Mouse (Mus musculus) spleen, postnatal 36 days (tissue): ENCODE data around the gene Fam241b.

Experiments
- DNase-seq, 2 experiments: peaks; one replicate each; pipeline ENCODE4 v3.0.0; 2022; ENCODE audit warnings: low spot score in 2 of 2, mixed read lengths in 1 of 2

Gene Fam241b

DNA sequence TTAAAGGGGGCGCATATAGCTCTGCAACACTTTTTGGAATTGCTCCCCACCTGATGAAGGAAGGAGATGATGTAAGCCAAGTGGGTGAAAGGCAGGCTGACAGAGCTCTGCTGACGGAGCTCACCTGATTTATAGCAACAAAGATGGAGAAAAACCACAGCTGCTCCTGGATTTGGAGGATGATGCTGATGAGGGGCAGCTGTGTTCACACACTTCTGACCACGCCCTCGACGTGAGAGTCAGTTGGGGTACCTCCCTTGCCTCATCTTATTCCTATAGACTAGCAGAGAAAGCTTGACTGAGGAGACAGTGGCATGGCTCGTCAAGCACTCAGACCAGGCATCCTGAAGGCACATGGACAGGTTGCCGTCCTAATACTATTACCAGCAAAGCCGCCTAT is at the start of gene Fam241b:
Gene Fam241b (minus strand): TSS at position 101 of the 400 bp plus-strand sequence.
- DNase-seq: no peak

- no peak for DNase-seq
Measured at GRCm38 (mm10) chr10:62192701-62193157, 49.0 kb upstream of the Fam241b start.

DNA sequence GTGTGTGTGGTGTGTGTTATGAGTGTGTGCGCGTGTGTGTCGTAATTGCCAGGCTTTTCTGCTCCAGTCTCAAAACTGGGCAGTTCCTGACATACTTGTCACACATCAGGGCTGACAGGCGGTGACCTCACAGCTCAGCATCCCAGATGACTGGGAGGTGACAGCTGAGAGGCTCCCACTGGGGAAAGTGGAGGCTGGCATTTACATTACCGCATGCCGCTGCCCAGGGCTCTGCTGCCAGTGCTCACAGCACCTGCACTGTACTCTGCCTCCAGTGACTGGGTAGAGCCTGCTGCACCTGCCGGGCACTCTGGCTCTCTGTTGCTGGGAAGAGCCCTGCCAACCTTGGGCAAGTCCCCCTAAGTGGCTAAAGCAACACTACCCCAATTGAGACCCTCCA is 47.1 kb upstream of the Fam241b start:
- DNase-seq: no peak

GRCm38 (mm10) chr10:62189910-62190309 is 46.2 kb upstream of the Fam241b start:
- peak; percentile 80 to 81 for DNase-seq

- no peak for DNase-seq
Measured at GRCm38 (mm10) chr10:62189303-62189702, 45.6 kb upstream of the Fam241b start.

DNA sequence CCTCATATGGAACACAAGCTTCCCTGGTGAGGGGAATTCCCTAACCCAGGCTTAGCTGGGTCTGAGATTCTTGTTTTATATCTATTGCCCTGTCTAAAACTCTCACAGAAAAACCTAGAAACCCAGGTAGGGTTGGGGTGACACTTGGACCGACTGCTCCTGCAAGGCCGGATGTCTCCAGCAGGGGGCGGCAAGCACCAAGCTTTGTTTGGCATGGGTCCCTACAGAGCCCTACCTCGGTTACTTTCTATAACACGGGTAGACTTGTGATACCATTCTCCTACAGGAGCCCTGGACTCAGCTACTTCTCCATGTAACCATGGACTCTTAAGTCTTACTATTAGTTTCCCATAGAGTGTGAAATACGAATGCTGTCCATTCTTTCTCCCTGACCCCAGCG is 43.2 kb upstream of the Fam241b start:
- peak; percentile 63 to 76 for DNase-seq

GRCm38 (mm10) chr10:62183053-62183452 is 39.3 kb upstream of the Fam241b start:
- DNase-seq: peak; percentile 84 to 88

DNA sequence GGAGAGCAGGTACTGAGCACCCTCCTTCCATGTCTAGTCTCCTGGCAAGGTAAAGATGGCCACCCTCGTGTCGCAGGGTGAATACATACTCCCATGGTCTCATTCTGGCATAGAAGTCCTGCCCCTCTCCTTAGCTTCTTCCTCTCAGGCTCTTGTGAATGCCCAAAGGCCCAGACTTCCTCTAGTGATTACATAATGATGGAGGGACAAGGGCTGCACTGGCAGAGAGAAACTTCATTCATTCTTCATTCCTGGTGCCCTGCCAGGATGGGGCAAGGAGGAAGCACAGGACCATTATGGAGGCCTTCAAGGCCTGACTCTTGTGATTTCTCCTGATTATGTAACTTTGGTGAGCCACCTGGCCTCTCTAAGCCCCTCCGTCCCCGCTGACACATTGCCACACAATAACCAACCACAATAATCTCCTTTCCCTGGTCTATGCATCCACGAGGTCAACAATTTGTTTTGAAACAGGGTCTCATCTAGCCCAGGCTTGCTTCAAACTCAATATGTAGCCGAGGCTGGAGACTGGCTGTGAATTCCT is 38.8 kb upstream of the Fam241b start:
- DNase-seq: no peak

- no peak for DNase-seq
Measured at GRCm38 (mm10) chr10:62181701-62182100, 38.0 kb upstream of the Fam241b start.

DNA sequence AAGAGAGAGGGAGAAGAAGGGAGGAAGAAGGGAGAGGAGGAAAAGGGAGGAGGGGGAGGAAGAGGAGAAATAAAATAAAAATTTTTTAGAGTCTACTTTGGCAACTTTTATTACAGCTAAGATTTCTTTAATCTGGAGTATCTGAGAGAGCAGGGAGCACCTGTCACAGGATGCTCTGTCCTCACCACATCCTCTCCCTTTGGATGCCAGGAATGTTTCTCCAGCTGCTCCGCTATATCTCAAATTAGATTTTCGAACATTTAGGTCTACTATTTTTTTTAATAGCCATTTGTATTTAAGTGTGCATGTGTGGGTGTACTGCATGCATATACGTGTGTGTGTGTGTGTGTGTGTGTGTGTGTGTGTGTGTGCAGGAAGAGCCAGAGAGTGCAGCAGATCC is 36.2 kb upstream of the Fam241b start:
- DNase-seq: no peak

DNA sequence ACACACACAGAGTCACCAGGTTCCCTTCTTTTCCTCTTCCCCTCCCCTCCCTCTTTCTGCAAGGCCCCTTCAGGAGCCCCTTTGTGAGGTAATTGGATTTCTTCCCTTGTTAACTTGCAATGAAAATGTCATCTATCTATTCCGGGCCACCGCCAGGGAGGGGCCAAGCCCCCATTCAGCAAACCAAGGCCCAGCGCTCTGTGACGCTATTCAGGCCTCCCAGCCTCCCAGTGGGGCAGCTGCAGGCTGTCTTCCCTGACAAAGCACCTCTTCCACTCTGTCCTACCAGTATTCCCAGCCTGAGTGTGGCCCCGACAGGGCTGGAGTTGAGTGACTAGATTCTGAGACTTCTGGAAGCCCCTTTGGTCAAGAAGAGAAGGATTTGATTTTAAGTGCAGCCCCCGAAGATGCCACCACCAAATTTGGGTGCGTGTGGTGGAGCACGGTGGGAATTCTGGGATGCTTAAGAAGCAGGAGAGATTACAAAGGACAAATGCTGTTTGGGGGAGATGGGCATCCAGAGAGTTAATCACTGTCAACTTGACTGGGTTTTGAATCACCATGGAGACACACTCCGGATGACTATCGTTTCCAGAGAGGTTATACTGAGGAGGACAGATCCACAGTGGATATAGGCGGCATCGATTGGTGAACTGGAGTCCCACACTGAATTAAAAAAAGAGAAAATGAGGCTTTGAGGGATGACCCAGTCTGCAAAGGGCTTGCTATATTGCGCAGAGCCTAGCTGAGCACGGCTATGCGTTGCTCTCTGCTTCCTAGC is 31.0 kb upstream of the Fam241b start:
- DNase-seq: no peak

GRCm38 (mm10) chr10:62173941-62174448 is 30.3 kb upstream of the Fam241b start:
- DNase-seq: no peak

DNA sequence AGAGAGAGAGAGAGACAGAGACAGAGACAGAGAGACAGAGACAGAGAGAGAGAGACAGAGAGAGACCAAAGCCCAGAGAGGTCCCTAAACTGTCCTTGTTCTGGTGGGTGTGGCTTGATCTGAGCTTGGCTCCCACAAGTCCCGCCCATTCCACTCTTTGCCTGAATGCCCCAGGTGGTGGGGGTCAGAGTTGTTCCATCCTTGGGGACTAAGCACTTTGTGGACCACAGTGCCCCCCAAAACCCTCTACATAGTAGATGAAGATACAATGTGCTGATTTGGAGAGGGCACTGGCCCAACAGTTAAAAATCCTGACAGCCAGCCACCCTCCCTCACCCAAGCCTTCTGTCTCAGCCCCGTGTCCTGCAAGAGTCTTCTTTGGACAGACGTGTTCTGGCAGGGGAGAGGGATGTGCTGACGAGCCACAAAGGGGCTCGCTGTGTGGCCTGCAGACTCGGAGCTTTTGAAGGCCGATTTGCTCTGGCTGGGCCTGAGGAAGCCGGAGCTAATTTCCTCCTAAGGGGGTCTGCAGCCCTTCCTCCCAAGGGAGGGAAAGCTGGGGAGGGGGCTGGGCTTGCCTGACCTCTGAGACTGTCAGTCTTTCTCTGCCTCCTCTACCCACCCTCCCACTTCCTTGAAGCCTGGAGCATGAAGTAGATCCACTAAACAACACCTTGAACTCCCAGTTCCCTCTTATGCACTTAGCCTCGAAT is 29.3 kb upstream of the Fam241b start:
- DNase-seq: no peak

- peak; percentile 29 to 31 for DNase-seq
Measured at GRCm38 (mm10) chr10:62162410-62162809, 18.7 kb upstream of the Fam241b start.

GRCm38 (mm10) chr10:62149929-62150328 is 6.2 kb upstream of the Fam241b start:
- no peak for DNase-seq

GRCm38 (mm10) chr10:62147466-62148248 is 3.9 kb upstream of the Fam241b start:
- DNase-seq: no peak

DNA sequence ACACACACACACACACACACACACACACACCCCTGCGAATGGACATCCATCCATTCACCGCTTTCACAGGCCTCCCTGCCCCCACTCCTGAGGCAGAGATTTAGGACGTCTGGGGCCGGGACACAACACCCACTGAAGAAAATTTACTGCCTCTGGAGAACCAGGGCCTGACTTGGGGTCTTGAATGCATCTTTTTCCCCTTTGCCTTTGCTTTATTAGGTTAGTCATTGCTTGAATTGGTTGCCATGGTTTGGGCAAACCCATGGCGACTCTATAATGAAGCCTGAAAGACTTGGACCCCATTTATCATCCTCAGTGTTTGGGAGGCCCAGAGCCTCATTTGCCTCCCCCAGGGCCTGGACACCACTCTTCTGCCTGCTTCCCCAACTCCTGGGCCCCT is 2.2 kb upstream of the Fam241b start:
- no peak for DNase-seq

GRCm38 (mm10) chr10:62138040-62138439 is 5.7 kb downstream of the Fam241b start:
- no peak for DNase-seq

DNA sequence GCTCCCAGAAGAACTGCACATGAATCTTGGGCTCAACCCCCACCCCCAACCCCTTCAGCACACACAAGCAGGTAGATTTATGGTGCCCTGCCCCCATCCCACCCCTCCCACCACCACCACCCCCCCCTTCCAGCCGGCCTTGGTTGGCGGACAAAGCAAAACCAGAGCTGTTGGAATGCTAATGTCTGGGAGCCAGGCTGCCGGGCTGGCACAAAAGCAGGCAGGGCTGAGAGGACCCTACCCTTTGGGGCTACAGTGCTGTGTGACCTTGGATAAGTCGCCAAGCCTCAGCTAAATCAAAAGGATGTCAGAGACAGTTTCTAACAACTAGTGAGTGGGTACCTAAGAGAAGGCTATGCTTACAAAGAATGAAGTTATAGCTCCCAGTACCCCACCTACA is 6.6 kb downstream of the Fam241b start:
- no peak for DNase-seq

- no peak for DNase-seq
Measured at GRCm38 (mm10) chr10:62135696-62136470, 7.8 kb downstream of the Fam241b start.

DNA sequence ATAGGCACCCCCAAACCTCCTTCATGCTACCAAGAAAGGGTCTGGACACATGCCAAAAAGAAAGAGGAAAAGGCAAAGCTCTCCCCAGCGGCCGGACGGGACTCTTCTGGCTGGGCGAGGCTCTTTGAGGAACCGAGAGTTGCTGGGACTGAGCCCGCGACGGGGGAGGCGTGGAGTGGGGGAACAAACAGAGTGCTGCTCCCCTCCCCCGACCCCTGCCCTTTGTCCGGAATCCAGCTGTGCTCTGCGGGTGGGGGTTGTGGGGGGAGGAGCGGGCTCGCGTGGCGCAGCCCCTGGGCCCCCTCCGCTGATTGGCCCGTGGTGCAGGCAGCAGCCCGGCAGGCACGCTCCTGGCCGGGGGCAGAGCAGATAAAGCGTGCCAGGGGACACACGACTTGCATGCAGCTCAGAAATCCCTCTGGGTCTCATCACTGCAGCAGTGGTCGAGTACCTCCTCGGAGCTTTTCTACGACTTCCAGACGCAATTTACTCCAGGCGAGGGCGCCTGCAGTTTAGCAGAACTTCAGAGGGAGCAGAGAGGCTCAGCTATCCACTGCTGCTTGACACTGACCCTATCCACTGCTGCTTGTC is 10.9 kb downstream of the Fam241b start, which contains the start of gene Neurog3:
Gene Neurog3 (plus strand): TSS at position 400 of the 591 bp plus-strand sequence.
- peak; percentile 28 to 37 for DNase-seq
